Mouse (Mus musculus): Measurements from ENCODE around the gene Btbd35f23. TPM values are rescaled to one million over a fixed set of nuclear protein-coding genes. Genes with fewer than 3 reads are reported as not detected.
"Not testable (repeated sequence)": the region's sequence is repeated elsewhere in the genome, so short reads cannot be mapped to it uniquely, and the experiment has no call there.

The Btbd35f23 gene
- not detected for total RNA-seq (2021)

- DNase-seq; intact Hi-C loops (cut with DNase I): not testable (repeated sequence)
Observed at GRCm38 (mm10) chrX:3076575-3076974, at the start of gene Btbd35f23. Btbd35f23 (plus strand) TSS chrX:3076875.

Other genes starting within 250 kb of the Btbd35f23 start
- gene Btbd35f24, start 119.0 kb downstream of the Btbd35f23 start, total RNA-seq (2021), result not detected